Mouse (Mus musculus): ENCODE measurements around the gene Dmrtc1a.
"Not testable (repeated sequence)": the region's sequence is repeated elsewhere in the genome, so short reads cannot be mapped to it uniquely, and the experiment has no call there.

Gene Dmrtc1a

GRCm38 (mm10) chrX:102908587-102908986 is at the start of gene Dmrtc1a, which contains the start of gene 1700011M02Rik:
Gene Dmrtc1a, minus strand, starts transcription at chrX:102908687.
Gene 1700011M02Rik, plus strand, starts transcription at chrX:102908905.
- DNase-seq (ENCODE audit: low read depth, low spot score) = not testable (repeated sequence)

GRCm38 (mm10) chrX:102950136-102950535 is 41.6 kb upstream of the Dmrtc1a start:
- not testable (repeated sequence) for DNase-seq (ENCODE audit: low read depth, low spot score)

GRCm38 (mm10) chrX:102936743-102937142 is 28.3 kb upstream of the Dmrtc1a start:
- no peak for DNase-seq (ENCODE audit: low read depth, low spot score)

- DNase-seq (ENCODE audit: low read depth, low spot score) = no peak
These were observed 25.9 kb upstream of the Dmrtc1a start for GRCm38 (mm10) chrX:102934395-102934764.

GRCm38 (mm10) chrX:102933571-102934394 is 25.3 kb upstream of the Dmrtc1a start:
- DNase-seq (ENCODE audit: low read depth, low spot score) = peak; percentile 41

- no peak for DNase-seq (ENCODE audit: low read depth, low spot score)
These were observed 24.6 kb upstream of the Dmrtc1a start for GRCm38 (mm10) chrX:102932992-102933570.

- DNase-seq (ENCODE audit: low read depth, low spot score) = not testable (repeated sequence)
These were observed 19.6 kb upstream of the Dmrtc1a start, which contains the start of gene 1700018G05Rik for GRCm38 (mm10) chrX:102928072-102928471. Gene 1700018G05Rik, plus strand, starts transcription at chrX:102928372.

GRCm38 (mm10) chrX:102926707-102927106 is 18.2 kb upstream of the Dmrtc1a start:
- not testable (repeated sequence) for DNase-seq (ENCODE audit: low read depth, low spot score)

- DNase-seq (ENCODE audit: low read depth, low spot score) = not testable (repeated sequence)
These were observed 6.3 kb upstream of the Dmrtc1a start for GRCm38 (mm10) chrX:102914823-102915222.

- DNase-seq (ENCODE audit: low read depth, low spot score) = no peak
These were observed 40.6 kb downstream of the Dmrtc1a start, which contains the start of gene 1700031F05Rik for GRCm38 (mm10) chrX:102867871-102868270. Gene 1700031F05Rik, minus strand, starts transcription at chrX:102867971.

GRCm38 (mm10) chrX:102854516-102854915 is 54.0 kb downstream of the Dmrtc1a start, which contains the start of gene Dmrtc1c2:
Gene Dmrtc1c2, minus strand, starts transcription at chrX:102854616.
- DNase-seq (ENCODE audit: low read depth, low spot score) = not testable (repeated sequence)

All from forelimb bud, embryonic 11.5 days (tissue).